ENCODE assay signal across 25 mouse cellular contexts in genomic region chr12:108637440-108637839, GRCm38 (mm10).
A peak's percentile ranks its signal among the peaks of the same experiment; 100 is the strongest.
DNase-seq lines count a peak whose midpoint lies in the region; ATAC-seq and TF ChIP-seq lines count a peak whose summit lies in the region.
"Had no signal": no experiment of that assay in that cellular context is flagged by ENCODE, and none has a peak within 500 bp of the region (broad histone marks: within the 10 kb centered on the region; RNA-seq: fewer than 3 reads in every experiment).

No protein-coding gene starts in this region.

- no peak for TF ChIP-seq CTCF in spleen, adult 2 months (IDR thresholded peaks at IDR 0.05; ENCODE audit: extremely low read depth, insufficient read depth, insufficient read length, insufficient replicate concordance)

- no peak for TF ChIP-seq POLR2A in spleen, adult 2 months (IDR thresholded peaks at IDR 0.05; ENCODE audit: low read depth, low read length)

- no peaks in the 10 kb centered on the region for H3K27me3 ChIP-seq in heart, embryonic 11.5 days (ENCODE audit: control insufficient read depth, insufficient read depth, low read length)
- H3K27me3 ChIP-seq in heart, embryonic 16.5 days (ENCODE audit: control insufficient read depth, insufficient read depth, low read length): no peaks in the 10 kb centered on the region
- no peaks in the 10 kb centered on the region for H3K27me3 ChIP-seq in spleen, adult 2 months (ENCODE audit: control insufficient read depth, insufficient read depth, low read length)
- no peaks in the 10 kb centered on the region for H3K27me3 ChIP-seq in forebrain, embryonic 13.5 days
- H3K27me3 ChIP-seq: hindbrain, embryonic 13.5 days; liver, embryonic 15.5 days; lung, embryonic 15.5 days; midbrain, embryonic 12.5 days; stomach, embryonic 15.5 days had no signal

- no peaks in the 10 kb centered on the region for H3K9me3 ChIP-seq in heart, embryonic 11.5 days (replicated peaks; ENCODE audit: control insufficient read depth, low read length)
- H3K9me3 ChIP-seq in heart, embryonic 16.5 days (replicated peaks; ENCODE audit: control insufficient read depth, low read length): no peaks in the 10 kb centered on the region
- no peaks in the 10 kb centered on the region for H3K9me3 ChIP-seq in forebrain, embryonic 13.5 days (replicated peaks)
- H3K9me3 ChIP-seq: hindbrain, embryonic 13.5 days; liver, embryonic 15.5 days; lung, embryonic 15.5 days; midbrain, embryonic 12.5 days; stomach, embryonic 15.5 days had no signal

- no peak overlapping the region for H3K4me2 ChIP-seq in heart, embryonic 11.5 days
- H3K4me2 ChIP-seq in heart, embryonic 16.5 days (ENCODE audit: low read depth, low read length): peak overlapping the region; percentile 16
- no peak overlapping the region for H3K4me2 ChIP-seq in forebrain, embryonic 13.5 days
- H3K4me2 ChIP-seq: hindbrain, embryonic 13.5 days; liver, embryonic 15.5 days; lung, embryonic 15.5 days; midbrain, embryonic 12.5 days; stomach, embryonic 15.5 days had no signal

- H3K9ac ChIP-seq in heart, embryonic 11.5 days (ENCODE audit: low read depth, low read length): 0 out of 2 replicates have a peak overlapping the region, but pooled peaks have one; percentile 39
- no peak overlapping the region for H3K9ac ChIP-seq in heart, embryonic 16.5 days (ENCODE audit: low read length)
- H3K9ac ChIP-seq in forebrain, embryonic 13.5 days: no peak overlapping the region
- H3K9ac ChIP-seq: hindbrain, embryonic 13.5 days; liver, embryonic 15.5 days; lung, embryonic 15.5 days; midbrain, embryonic 12.5 days; stomach, embryonic 15.5 days had no signal

- peak overlapping the region; percentile 67 for H3K27ac ChIP-seq in heart, embryonic 11.5 days (ENCODE audit: low read depth, low read length)
- peak overlapping the region; percentile 57 for H3K27ac ChIP-seq in heart, embryonic 16.5 days (ENCODE audit: low read length)
- peak overlapping the region; percentile 56 for H3K27ac ChIP-seq in spleen, adult 2 months (ENCODE audit: insufficient read depth, low read length)
- H3K27ac ChIP-seq in brown adipose tissue, adult 24 weeks (replicated peaks; ENCODE audit: low read depth, low read length): peak overlapping the region; percentile 56
- H3K27ac ChIP-seq in forebrain, embryonic 13.5 days: no peak overlapping the region
- H3K27ac ChIP-seq: hindbrain, embryonic 13.5 days; liver, embryonic 15.5 days; lung, embryonic 15.5 days; midbrain, embryonic 12.5 days; stomach, embryonic 15.5 days had no signal

- ATAC-seq in heart, embryonic 11.5 days (replicated peaks; ENCODE audit: insufficient number of reproducible peaks, low FRiP score, low TSS enrichment): peak; percentile 39; the same call in 1 of the 2 replicates
- peak; percentile 61 for ATAC-seq in heart, embryonic 16.5 days (replicated peaks; ENCODE audit: extremely low read depth, insufficient read depth, low FRiP score)
- ATAC-seq in forebrain, embryonic 13.5 days: no peak
- ATAC-seq: forebrain, embryonic 14.5 days; intestine, postnatal 0 days had no signal

- no peaks in the 10 kb centered on the region; the same call in 1 of the 2 replicates for H3K36me3 ChIP-seq in heart, embryonic 11.5 days (ENCODE audit: control insufficient read depth, insufficient read depth, low read length)
- H3K36me3 ChIP-seq in heart, embryonic 16.5 days (ENCODE audit: control insufficient read depth, insufficient read depth): no peaks in the 10 kb centered on the region
- H3K36me3 ChIP-seq in spleen, adult 2 months (ENCODE audit: control insufficient read depth, insufficient read depth, low read length): peaks cover 3% of the 10 kb centered on the region; the same call in 1 of the 2 replicates
- peaks cover 13% of the 10 kb centered on the region; the same call in 1 of the 2 replicates for H3K36me3 ChIP-seq in forebrain, embryonic 13.5 days (ENCODE audit: poor library complexity, severe bottlenecking)
- H3K36me3 ChIP-seq: liver, embryonic 15.5 days; lung, embryonic 15.5 days; stomach, embryonic 15.5 days had no signal

- intact Hi-C loops in heart, postnatal 25 days (cut with DNase I): no loop called here

- H3K4me1 ChIP-seq in heart, embryonic 11.5 days (ENCODE audit: control insufficient read depth, insufficient read depth, low read length): peaks cover 27% of the 10 kb centered on the region
- peaks cover 18% of the 10 kb centered on the region for H3K4me1 ChIP-seq in heart, embryonic 16.5 days (ENCODE audit: control insufficient read depth, insufficient read depth, low read length)
- H3K4me1 ChIP-seq in spleen, adult 2 months (ENCODE audit: control insufficient read depth, insufficient read depth, insufficient read length): peaks cover 65% of the 10 kb centered on the region
- 0 out of 2 replicates have a peak, but pooled peaks cover 2% of the 10 kb centered on the region for H3K4me1 ChIP-seq in brown adipose tissue, adult 24 weeks (ENCODE audit: control insufficient read depth, insufficient read depth, insufficient read length, low read length)
- no peaks in the 10 kb centered on the region for H3K4me1 ChIP-seq in forebrain, embryonic 13.5 days
- H3K4me1 ChIP-seq: lung, embryonic 15.5 days; midbrain, embryonic 12.5 days; stomach, embryonic 15.5 days had no signal

- DNase-seq in heart, adult 18-20 months: no peak
- no peak for DNase-seq in heart, postnatal 25 days (ENCODE audit: low spot score)
- no peak for DNase-seq in spleen, adult 2 months (ENCODE audit: low read depth in 1 of 2, low spot score in 2 of 2)
- DNase-seq in spleen, postnatal 36 days (ENCODE audit: low spot score in 2 of 2): no peak
- DNase-seq: adrenal gland, postnatal 25 days; cerebellum, adult 8-10 months; cerebellum, postnatal 25 days; gastrocnemius, postnatal 25 days; heart, adult 11 months; kidney, adult 9 months; kidney, postnatal 10 days; layer of hippocampus, postnatal 36 days; liver; thymus, postnatal 36 days had no signal

- H3K4me3 ChIP-seq in heart, embryonic 11.5 days (ENCODE audit: low read depth, low read length): no peak overlapping the region
- H3K4me3 ChIP-seq in heart, embryonic 16.5 days (ENCODE audit: low read length): no peak overlapping the region
- H3K4me3 ChIP-seq in spleen, adult 2 months (ENCODE audit: extremely low read depth, insufficient read depth, insufficient read length): peak overlapping the region; percentile 68; the same call in 1 of the 2 replicates
- H3K4me3 ChIP-seq in brown adipose tissue, adult 24 weeks (ENCODE audit: insufficient read depth, low read depth, low read length): no peak overlapping the region
- no peak overlapping the region for H3K4me3 ChIP-seq in forebrain, embryonic 13.5 days
- H3K4me3 ChIP-seq: hindbrain, embryonic 13.5 days; liver, embryonic 15.5 days; lung, embryonic 15.5 days; midbrain, embryonic 12.5 days; stomach, embryonic 15.5 days had no signal

- WGBS in heart, embryonic 11.5 days (ENCODE audit: insufficient replicate concordance): 23% methylated on average over 5 of the region's 5 CpGs
- 24% methylated on average over 5 of the region's 5 CpGs for whole genome bisulfite sequencing in heart, embryonic 16.5 days
- WGBS in spleen, adult 2 months: 58% methylated on average over 5 of the region's 5 CpGs
- 89% methylated on average over 5 of the region's 5 CpGs for WGBS in forebrain, embryonic 13.5 days
